Mouse (Mus musculus): Measurements from ENCODE around the gene Jhy.

DNA sequence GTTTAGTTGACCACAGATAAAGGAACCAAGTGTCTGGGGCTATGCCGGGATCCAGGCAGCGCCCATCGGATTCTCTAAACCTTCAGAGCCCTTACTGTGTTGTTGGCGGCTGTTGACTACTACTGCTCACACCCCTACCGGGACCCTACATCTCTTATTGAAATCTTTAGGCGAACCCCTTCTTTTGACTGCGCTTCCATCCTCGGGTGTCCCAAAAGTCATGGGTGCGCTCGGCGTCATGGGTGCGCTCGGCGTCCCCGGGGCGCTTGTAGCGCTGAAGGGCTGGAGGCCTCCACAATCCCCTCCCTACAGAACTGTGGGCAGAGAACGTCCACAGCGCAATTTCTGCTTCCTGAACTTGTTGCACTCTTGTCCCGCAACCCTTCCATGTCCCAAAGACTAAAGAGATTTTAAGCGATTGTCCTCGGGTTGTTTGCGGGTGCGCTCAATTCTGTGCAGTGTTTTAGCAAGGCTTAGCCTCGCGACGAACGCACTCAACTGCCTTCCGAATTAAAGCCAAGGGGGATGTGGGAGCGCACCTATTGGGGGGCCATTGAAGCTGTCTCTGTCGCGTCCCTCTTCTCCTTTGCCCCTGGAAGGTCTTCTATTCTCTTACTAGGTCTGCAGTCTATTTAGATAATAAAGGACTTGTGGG, 85.5 kb downstream of the Jhy start:
- no peak for TF ChIP-seq CTCF (IDR thresholded peaks at IDR 0.05)
- TF ChIP-seq EP300 (IDR thresholded peaks at IDR 0.05) = no peak

All from lung, postnatal 0 days (tissue).